Mouse (Mus musculus) forebrain, embryonic 12.5 days (tissue): ENCODE measurements around the gene Gm14322. TPM values are rescaled to one million over a fixed set of nuclear protein-coding genes. Genes with fewer than 3 reads are reported as not detected.
"Not testable (repeated sequence)": the region's sequence is repeated elsewhere in the genome, so short reads cannot be mapped to it uniquely, and the experiment has no call there.

ENCODE experiments used
- ATAC-seq: fragments of 200-750 bp; cut with Nextera tagmentation; 2 replicates; pipeline ENCODE4 v1.8.0; 2017; ENCODE audit warnings: moderate TSS enrichment; ENCODE audit not compliant: low FRiP score
- H3K27ac ChIP-seq: fragments of 300-500 bp; sonication (generic); 2 replicates; pipeline ENCODE4 v1.5.1; 2016; ENCODE audit warnings: mild to moderate bottlenecking
- H3K27me3 ChIP-seq: fragments of 300-500 bp; sonication (generic); 2 replicates; pipeline ENCODE4 v1.6.1; 2016; ENCODE audit warnings: mild to moderate bottlenecking
- H3K36me3 ChIP-seq: fragments of 300-500 bp; sonication (generic); replicated peaks from 2 replicates; pipeline ENCODE4 v1.6.1; 2016; ENCODE audit warnings: mild to moderate bottlenecking
- H3K4me1 ChIP-seq: fragments of 300-500 bp; sonication (generic); 2 replicates; pipeline ENCODE4 v1.6.1; 2016
- H3K4me2 ChIP-seq: fragments of 300-500 bp; sonication (generic); 2 replicates; pipeline ENCODE4 v1.6.1; 2016; ENCODE audit warnings: mild to moderate bottlenecking, moderate library complexity
- H3K4me3 ChIP-seq: fragments of 300-500 bp; sonication (generic); replicated peaks from 2 replicates; pipeline ENCODE4 v1.5.1; 2016; ENCODE audit warnings: mild to moderate bottlenecking
- H3K9ac ChIP-seq: fragments of 300-500 bp; sonication (generic); 2 replicates; pipeline ENCODE4 v1.6.1; 2016; ENCODE audit warnings: mild to moderate bottlenecking
- H3K9me3 ChIP-seq: fragments of 300-500 bp; sonication (generic); 2 replicates; pipeline ENCODE4 v1.6.1; 2016
- WGBS: fragments of 180-500 bp; shearing (Covaris S2); methylation state at CpG from one replicate; pipeline ENCODE4 v1.1.7; 2016; 5-methylcytosine and 5-hydroxymethylcytosine counted together
- polyA plus RNA-seq: library from polyadenylated mRNA; unstranded; fragments of >200 nt; fragmentation: Nextera tagmentation; extraction: Ambion mirVana; gene quantifications from 2 replicates; pipeline ENCODE4 v1.2.1, GENCODE M21; 2016

The Gm14322 gene
- 8.9 and 9.4 TPM in 2 replicates for polyA plus RNA-seq

DNA sequence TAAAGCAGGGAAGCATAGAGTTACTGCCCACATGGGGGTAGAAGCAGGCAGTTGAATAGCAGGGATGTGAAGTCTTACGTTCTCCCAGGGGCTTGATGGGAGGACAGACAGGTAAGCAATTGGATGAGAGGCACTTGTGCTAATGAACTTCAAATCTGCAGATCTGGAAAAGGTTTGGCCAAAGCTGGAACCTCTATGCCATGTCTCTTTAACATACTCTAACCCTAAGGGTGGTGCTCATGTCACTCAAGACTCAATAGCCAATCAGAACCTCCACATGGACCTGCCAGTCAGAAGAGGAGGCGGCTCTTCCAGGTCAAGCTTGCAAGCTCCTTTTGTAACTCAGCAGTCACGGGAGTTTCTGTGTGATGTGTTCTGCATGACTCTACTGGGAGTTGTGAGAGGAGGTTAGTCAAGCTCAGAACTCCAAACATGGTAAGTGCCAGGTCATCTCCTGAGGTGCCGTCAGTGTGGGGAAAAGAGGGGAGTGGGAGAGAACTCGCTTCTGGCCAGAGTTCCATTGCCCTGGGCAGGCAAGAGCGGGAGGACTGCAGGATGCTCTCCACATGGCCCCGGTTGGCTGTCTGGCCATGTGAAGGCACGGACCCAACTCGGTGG lies at the start of gene Gm14322:
TSS of gene Gm14322 (plus strand) at position 348 of the 618 bp plus-strand sequence.
- Histone ChIP-seq H3K4me2 (peak within 1 kb of the TSS; percentile 36), H3K4me3 (peak within 1 kb of the TSS; percentile 38)
- not testable (repeated sequence) for H3K27me3 ChIP-seq, H3K4me1 ChIP-seq, H3K36me3 ChIP-seq, H3K9me3 ChIP-seq, H3K27ac ChIP-seq, ATAC-seq, H3K9ac ChIP-seq
- 32% methylated on average over 9 of the region's 9 CpGs for WGBS

DNA sequence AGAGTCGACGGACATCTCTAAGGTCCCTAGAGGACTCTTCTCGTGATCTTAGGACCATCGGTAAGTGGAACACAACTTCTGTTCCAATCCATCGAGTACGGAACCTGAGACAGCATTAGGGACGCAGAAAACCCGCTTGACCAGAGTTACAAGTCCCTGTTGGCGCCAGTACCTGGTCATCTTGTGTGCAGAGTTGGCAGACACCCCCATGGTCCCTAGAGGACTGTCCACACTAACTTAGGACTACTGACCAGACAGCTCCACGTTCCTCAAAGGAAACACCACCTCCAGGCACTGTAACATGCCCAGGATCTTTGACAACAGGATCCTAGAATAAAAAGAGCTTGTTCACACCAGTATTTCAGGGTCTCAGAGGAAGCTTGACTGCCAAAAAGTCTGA lies 17.6 kb upstream of the Gm14322 start:
- 67% methylated on average over 7 of the region's 10 CpGs for WGBS

GRCm38 (mm10) chr2:177787351-177787750 lies 28.3 kb downstream of the Gm14322 start:
- H3K4me2 ChIP-seq, H3K4me1 ChIP-seq, H3K9ac ChIP-seq, ATAC-seq, H3K27me3 ChIP-seq, H3K9me3 ChIP-seq, H3K4me3 ChIP-seq, H3K27ac ChIP-seq, H3K36me3 ChIP-seq: not testable (repeated sequence)
- WGBS = 66% methylated on average over 1 of the region's 1 CpGs

More for the DNA sequence above, 17.6 kb upstream of the Gm14322 start:
- H3K27ac ChIP-seq, H3K4me2 ChIP-seq, H3K27me3 ChIP-seq, H3K4me3 ChIP-seq, H3K9ac ChIP-seq, H3K9me3 ChIP-seq, H3K36me3 ChIP-seq, H3K4me1 ChIP-seq, ATAC-seq: not testable (repeated sequence)

- not testable (repeated sequence) for H3K9ac ChIP-seq, H3K27me3 ChIP-seq, H3K4me3 ChIP-seq, H3K4me1 ChIP-seq, ATAC-seq, H3K36me3 ChIP-seq, H3K27ac ChIP-seq, H3K9me3 ChIP-seq, H3K4me2 ChIP-seq
- WGBS = no CpG with 5 or more reads among the region's 2 CpGs
These were observed 47.1 kb downstream of the Gm14322 start for GRCm38 (mm10) chr2:177806170-177806569.

Other genes starting within 250 kb of the Gm14322 start
- not detected in 2 replicates for gene Gm14406, start 181.1 kb upstream of the Gm14322 start, polyA plus RNA-seq
- 37.5 and 38.9 TPM in 2 replicates for gene Gm14325, start 81.0 kb downstream of the Gm14322 start, polyA plus RNA-seq
- 1.8 and 3.3 TPM in 2 replicates for gene Gm14327, start 137.8 kb downstream of the Gm14322 start, polyA plus RNA-seq
- 0.37 TPM in 1 of 2 replicates, not detected in the other for gene Zfp972, start 166.3 kb downstream of the Gm14322 start, polyA plus RNA-seq
- gene Gm14326, start 198.0 kb downstream of the Gm14322 start, polyA plus RNA-seq = 13.9 and 15.4 TPM in 2 replicates